In the genomic region with DNA sequence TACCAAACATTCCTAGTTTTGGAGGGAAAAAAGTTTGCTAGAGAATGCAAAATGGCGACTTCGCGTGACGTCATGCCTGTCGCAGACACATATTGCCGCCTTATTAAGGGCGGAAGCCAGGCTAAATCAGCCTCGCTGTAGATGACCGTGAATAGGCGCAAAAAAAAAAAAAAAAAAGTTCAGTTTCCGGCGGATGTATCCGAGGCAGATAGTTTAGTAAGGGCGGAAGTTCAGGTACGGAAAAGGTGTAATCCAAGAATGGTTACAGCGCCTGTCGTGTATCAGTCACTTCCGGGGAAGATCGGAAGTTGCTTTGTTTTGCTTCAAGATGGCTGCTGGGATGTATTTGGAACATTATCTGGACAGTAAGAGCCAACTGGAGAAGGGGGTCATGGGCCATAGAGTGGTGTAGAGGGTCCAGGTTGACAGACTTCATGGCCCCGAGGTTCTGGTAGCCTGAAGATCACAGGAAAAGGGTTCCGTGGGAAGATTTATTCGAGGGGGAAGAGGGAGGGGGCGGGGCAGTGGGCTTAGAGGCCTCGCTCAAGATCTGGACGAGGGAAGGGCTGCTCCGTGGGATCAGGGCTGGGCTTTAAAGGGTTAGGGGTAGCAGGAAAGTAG, we compare ENCODE assay signal across 8 mouse cellular contexts. TPM values are rescaled to one million over a fixed set of nuclear protein-coding genes. Genes with fewer than 3 reads are reported as not detected.
DNase-seq lines count a peak whose midpoint lies in the region; ATAC-seq and TF ChIP-seq lines count a peak whose summit lies in the region.

A gene (plus strand): TSS at position 228 of the 621 bp plus-strand sequence.

- no peaks in the 10 kb centered on the region for H3K27me3 ChIP-seq in megakaryocyte, embryonic 14.5 days (replicated peaks)

- H3K4me1 ChIP-seq in cortical plate, adult 2 months (ENCODE audit: control insufficient read depth, insufficient read depth, low read length): no peaks in the 10 kb centered on the region; the same call in 1 of the 2 replicates
- peaks cover 37% of the 10 kb centered on the region for H3K4me1 ChIP-seq in megakaryocyte, embryonic 14.5 days

- H3K36me3 ChIP-seq in megakaryocyte, embryonic 14.5 days (replicated peaks; ENCODE audit: low read length): peaks cover 57% of the 10 kb centered on the region

- H3K9me3 ChIP-seq in megakaryocyte, embryonic 14.5 days: no peaks in the 10 kb centered on the region

- TF ChIP-seq POLR2A in cortical plate, adult 2 months (IDR thresholded peaks at IDR 0.05; ENCODE audit: extremely low read depth, insufficient read depth, low read length): peak; percentile 49; the same call in 1 of the 2 replicates

- ATAC-seq in activated CD4-positive, CD25-positive, alpha-beta regulatory T cell, adult 4 months: peak; percentile 99

- DNase-seq in gastrocnemius, adult 8-10 months (ENCODE audit: low spot score in 2 of 2): peak; percentile 74 to 86
- DNase-seq in hindlimb bud, embryonic 11.5 days (ENCODE audit: extremely low spot score, low read depth, low spot score): peak; percentile 99
- peak; percentile 65 to 92 for DNase-seq in left cerebral cortex, adult 8-10 months (ENCODE audit: low spot score in 2 of 2)
- peak; percentile 95 to 97 for DNase-seq in right cerebral cortex, postnatal 10 days (ENCODE audit: low spot score in 2 of 2)
- peak; percentile 81 for DNase-seq in urinary bladder, postnatal 25 days (ENCODE audit: low spot score)

- TF ChIP-seq CTCF in cortical plate, adult 2 months (IDR thresholded peaks at IDR 0.05; ENCODE audit: extremely low read depth, insufficient read depth, low read length): no peak

- H3K27ac ChIP-seq in cortical plate, adult 2 months (ENCODE audit: insufficient read depth, low read length): no peak within 1 kb of the TSS

- H3K4me3 ChIP-seq in cortical plate, adult 2 months (ENCODE audit: insufficient read depth, low read length): peak within 1 kb of the TSS; percentile 82
- H3K4me3 ChIP-seq in megakaryocyte, embryonic 14.5 days (replicated peaks): peak within 1 kb of the TSS; percentile 95

RNA-seq across cellular contexts. Expression of the gene that starts here (rescaled TPM):
- polyA plus RNA-seq in activated CD4-positive, CD25-positive, alpha-beta regulatory T cell, adult 4 months (2017; shearing (Covaris generic)): 10 to 100 TPM; 41.5 to 48.1 TPM
- 69.7 and 78.6 TPM in 2 replicates for polyA plus RNA-seq in cortical plate, adult 2 months (2012; rRNA removed)
- total RNA-seq in gastrocnemius, adult 8-10 months (2022): 10 to 100 TPM; 19.8 to 22.3 (median 20.7) TPM
- 10 to 100 TPM; 52.5 to 59.2 (median 54.2) TPM for total RNA-seq in left cerebral cortex, adult 8-10 months (2022)
- polyA plus RNA-seq in megakaryocyte, embryonic 14.5 days (2012; ENCODE audit: insufficient read depth, low replicate concordance): 16.8 and 17.7 TPM in 2 replicates
